Mouse (Mus musculus) erythroid progenitor cell, adult 5-6 weeks (primary cell): ENCODE data around the gene Meis3. TPM values are rescaled to one million over a fixed set of nuclear protein-coding genes. Genes with fewer than 3 reads are reported as not detected.

Experiments used
- ATAC-seq: replicated peaks from 2 replicates; pipeline ENCODE4 v1.8.0; 2016; ENCODE audit warnings: moderate number of reproducible peaks, mild to moderate bottlenecking, moderate TSS enrichment, inconsistent platforms; ENCODE audit not compliant: poor library complexity, low FRiP score, severe bottlenecking
- total RNA-seq, 2 experiments: library from RNA; stranded (forward) in 1 of 2; stranded (reverse) in 1 of 2; fragments of 150-400 nt in 1 of 2; fragments of 186-747, 209-891 nt in 1 of 2; gene quantifications; 2 replicates each; pipeline versions ENCODE4 v1.2.3 to v1.2.4; 2015 to 2017; ENCODE audit warnings: low replicate concordance in 2 of 2

The Meis3 gene
- total RNA-seq, 2 experiments from 2014 or later: 1.3 TPM; not detected in 1

- ATAC-seq: no peak
These were observed 18.7 kb upstream of the Meis3 start for GRCm38 (mm10) chr7:16156105-16156714.

- no peak; the same call in 1 of the 2 replicates for ATAC-seq
These were observed 16.2 kb upstream of the Meis3 start for GRCm38 (mm10) chr7:16158735-16159134.

GRCm38 (mm10) chr7:16160702-16161101 lies 14.2 kb upstream of the Meis3 start:
- ATAC-seq: no peak; the same call in 1 of the 2 replicates

DNA sequence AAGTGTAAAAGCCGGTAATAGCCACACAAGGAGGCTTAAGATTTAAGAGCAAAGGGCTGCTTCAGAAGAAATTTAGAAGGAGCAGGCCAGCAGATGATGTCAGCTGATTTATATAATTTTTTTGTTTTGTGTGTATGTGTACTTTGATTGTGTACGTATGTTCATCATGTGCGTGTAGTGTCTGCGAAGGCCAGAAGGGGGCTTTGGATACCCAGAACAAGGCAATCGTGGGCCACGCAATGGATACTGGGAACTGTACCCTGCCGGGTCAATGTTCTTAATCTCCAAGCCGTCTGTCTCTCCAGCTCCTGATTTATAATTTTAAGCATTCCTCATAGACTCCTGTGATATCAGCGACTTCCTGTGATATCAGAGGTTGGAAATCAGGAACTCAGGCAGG lies 13.6 kb upstream of the Meis3 start:
- ATAC-seq: no peak

GRCm38 (mm10) chr7:16162036-16162435 lies 12.9 kb upstream of the Meis3 start:
- ATAC-seq: no peak

DNA sequence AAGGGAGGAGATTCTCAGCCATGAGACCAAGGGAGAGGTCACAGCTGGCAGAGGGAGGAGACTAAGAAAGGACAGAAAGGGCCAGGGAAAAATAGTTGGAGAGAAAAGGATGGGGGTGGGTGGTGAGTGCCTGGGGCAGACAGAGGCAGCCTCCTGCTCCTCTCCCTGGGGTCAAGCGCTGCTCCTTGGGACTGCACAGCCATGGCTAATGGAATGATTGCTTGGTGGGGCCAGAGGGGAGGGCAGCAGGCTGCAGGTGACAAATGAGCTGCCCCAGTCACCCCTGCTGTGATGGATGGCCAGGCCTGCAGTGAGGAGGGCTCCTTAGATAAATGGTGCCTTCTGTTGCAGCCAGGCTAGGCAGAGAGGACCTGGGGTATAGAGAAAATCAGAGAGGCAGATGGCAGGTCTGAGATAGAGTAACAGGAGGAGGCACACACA lies 2.7 kb upstream of the Meis3 start:
- ATAC-seq: no peak

DNA sequence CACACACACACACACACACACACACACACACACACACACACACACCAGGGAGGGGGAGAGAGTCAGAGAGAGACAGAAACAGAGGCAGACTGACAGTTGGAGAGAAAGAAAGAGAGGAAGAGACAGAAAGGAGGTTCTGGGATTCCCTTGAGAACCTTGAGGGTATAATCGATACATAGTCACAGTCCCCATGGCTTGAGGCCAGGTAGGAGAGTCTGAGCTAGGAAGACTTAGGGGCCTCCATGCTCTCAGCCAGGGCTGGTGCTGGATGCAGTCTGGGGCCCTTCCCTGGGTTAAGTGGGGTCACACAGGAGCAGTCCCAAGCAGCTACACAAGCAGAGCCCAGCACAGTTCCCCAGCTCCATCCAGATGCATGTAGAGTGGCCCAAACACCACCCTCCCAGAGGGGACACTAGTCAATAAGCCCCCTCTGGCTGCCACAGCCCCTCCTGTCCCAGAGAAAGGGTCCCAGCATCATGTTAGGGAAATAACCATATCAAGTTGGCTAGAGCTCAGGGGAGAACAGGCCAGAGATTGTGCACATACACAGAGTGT lies 2.2 kb upstream of the Meis3 start:
- ATAC-seq: no peak

DNA sequence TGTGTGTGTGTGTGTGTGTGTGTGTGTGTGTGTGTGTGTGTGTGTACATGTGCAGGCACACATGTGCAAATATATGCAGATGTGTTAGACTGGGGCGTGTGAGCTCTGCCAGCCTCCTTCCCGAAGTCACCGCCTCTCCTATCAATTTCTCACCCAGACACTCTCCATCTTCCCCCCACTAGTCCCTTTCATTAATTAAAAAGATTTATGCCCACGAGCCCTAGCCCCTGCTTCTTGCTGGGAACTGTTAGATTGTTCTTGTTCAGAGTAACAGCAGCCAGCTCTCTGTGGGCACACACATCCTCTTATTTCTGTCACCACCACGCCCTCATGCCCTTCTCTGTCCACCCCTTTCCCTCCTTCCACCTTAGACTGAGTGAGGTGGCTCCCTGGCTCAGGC lies 1.7 kb upstream of the Meis3 start:
- ATAC-seq: no peak

DNA sequence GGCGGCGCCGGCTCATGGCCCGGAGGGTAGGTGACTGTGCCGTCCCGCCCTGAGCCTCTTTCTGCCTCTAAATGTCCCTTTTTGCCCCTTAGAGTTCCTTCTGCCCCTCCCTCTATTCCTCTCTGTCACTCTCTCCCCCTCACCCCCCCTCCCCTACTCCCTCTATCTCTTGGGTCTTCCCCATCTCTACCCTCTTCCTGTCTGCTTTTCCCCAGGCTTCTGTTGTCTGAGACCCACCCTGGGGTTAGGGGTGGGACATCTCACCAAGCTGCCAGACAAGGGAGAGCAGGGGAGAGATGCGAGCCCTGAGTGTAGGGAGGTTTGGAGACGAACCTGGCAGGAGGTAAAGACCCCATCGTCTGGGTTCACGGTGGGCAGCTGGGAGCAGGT lies 647 bp downstream of the Meis3 start:
- no peak for ATAC-seq

DNA sequence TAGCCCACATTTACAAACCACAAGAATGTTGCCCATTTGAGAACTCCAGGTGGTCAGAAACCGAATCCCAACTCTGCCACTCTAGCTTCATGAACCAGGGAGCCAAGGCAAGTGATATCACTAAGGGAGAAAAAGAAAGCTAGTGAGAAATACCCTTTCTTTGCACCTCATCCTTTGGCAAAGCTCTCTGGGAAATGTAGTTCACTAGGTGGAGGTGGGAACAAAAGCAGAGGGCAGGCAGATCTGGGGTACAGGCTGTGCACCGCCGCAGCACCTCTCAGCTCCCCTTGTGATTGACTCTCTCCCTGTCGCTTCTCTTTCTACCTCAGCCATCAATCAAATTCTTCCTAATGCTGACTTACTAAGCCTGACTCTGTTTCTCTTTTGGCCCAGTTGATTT lies 3.2 kb downstream of the Meis3 start:
- ATAC-seq: no peak

DNA sequence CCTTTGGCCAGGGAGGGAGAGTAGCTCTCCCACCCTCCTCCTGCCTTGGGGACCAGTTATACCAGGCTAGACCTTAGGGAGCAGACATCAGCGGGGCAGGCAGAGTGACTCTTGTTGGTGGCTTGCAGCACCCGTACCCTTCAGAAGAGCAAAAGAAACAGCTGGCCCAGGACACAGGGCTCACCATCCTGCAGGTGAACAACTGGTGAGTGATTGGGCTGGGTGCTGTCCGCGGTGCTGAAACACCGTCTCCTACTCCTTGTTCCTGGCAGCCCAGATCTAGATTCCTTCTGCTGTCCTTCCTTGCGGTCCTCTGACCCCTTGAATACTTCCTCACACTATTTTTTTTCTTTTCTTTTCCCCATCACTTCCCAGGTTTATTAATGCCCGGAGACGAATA lies 8.8 kb downstream of the Meis3 start:
- no peak for ATAC-seq

- ATAC-seq: no peak
These were observed 12.6 kb downstream of the Meis3 start for GRCm38 (mm10) chr7:16187494-16187893.

GRCm38 (mm10) chr7:16192315-16192714 lies 17.4 kb downstream of the Meis3 start:
- peak; percentile 64; the same call in 1 of the 2 replicates for ATAC-seq

GRCm38 (mm10) chr7:16193702-16194101 lies 18.8 kb downstream of the Meis3 start:
- no peak for ATAC-seq

GRCm38 (mm10) chr7:16196616-16197015 lies 21.7 kb downstream of the Meis3 start:
- ATAC-seq: no peak

DNA sequence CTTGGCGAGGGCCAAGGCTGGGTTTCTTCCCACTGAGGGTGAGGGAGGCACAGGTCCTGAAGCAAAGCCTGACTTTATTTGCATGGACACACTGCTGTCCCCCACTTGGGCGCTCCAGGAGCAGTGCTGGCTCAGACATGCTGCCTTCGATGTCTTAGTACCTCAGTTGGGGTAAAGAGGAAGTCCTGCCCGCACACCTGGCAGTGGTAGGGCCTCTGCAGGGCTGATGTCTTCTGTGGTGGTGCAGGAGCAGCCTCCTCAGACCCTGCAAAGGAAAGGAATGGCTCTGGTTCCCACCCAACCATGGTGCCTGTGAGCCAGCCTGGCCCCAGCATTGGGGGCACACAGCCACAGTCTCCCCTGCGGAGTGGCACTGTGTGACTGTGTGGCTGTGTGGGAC lies 22.3 kb downstream of the Meis3 start:
- no peak for ATAC-seq

DNA sequence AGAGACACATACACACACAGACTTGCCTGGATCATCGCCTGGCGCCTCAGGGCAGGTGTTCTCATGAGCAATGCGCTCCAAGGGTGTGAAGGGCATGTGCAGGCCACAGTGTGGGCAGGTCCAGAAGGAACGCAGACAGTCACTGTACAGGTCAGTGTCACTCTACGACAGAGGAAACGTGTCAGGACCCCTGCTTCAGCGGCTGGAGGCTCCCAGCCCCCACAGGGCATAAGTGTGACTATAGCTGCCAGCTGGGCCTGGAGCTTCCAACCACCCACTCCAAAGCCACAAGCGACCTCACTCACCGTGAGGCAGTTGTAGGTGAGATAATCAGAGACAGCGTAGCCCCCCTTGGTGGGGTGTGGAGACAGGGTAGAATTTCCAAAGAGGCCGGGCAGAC lies 23.6 kb downstream of the Meis3 start:
- no peak for ATAC-seq

GRCm38 (mm10) chr7:16201136-16201535 lies 26.2 kb downstream of the Meis3 start:
- ATAC-seq: no peak

DNA sequence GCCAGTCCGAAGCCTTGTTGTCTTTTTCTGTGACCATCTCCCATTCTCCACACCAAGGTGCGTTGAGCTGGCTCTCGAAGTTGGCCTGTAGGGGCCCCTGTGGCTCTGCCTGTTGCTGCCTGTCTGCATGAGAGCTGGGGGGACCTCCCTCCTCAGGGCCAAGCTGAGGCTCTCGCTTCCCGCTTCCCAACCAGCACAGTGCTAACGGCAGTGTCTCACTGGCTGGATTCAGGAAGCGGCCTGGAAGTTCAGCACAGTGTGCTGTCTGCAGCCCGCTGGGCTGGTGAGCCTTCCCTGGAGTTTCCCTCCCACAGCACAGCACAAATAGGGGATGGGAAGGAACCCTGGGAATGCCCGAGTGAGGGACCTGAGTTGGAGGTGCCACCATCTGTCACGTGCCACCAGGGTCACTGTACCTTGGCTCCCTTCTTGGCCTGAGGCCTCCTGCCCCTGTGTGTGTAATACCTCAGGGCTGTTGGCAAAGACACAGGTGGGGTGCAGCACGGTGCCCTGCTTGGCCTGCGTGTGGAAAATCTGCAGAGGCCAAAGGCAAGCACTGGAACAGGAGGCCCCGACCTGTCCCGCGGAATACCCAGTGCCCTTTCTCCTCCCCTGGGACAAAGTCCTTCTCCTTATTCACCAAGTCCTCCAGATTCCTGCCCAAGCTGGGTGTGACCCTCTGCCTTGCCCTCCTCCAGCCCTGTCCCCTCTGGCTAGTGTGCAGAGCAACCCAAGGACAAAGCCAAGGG lies 28.0 kb downstream of the Meis3 start:
- ATAC-seq: no peak

- no peak for ATAC-seq
These were observed 28.6 kb downstream of the Meis3 start for GRCm38 (mm10) chr7:16203505-16203903.

GRCm38 (mm10) chr7:16204791-16205190 lies 29.9 kb downstream of the Meis3 start:
- ATAC-seq: no peak
